Comparison of ENCODE assay signal across 8 mouse cellular contexts in genomic region chr5:9100207-9100848, GRCm38 (mm10). TPM values are rescaled to one million over a fixed set of nuclear protein-coding genes. Genes with fewer than 3 reads are reported as not detected.
DNase-seq lines count a peak whose midpoint lies in the region; ATAC-seq and TF ChIP-seq lines count a peak whose summit lies in the region.

Gene Tmem243 (plus strand): TSS chr5:9100668.

- no peaks in the 10 kb centered on the region for H3K79me3 ChIP-seq in C2C12 (ENCODE audit: low read depth)

- peaks cover 12% of the 10 kb centered on the region for H3K4me1 ChIP-seq in heart, embryonic 13.5 days
- peaks cover 16% of the 10 kb centered on the region for H3K4me1 ChIP-seq in liver, embryonic 12.5 days
- no peaks in the 10 kb centered on the region for H3K4me1 ChIP-seq in stomach, embryonic 15.5 days

- H3K27ac ChIP-seq in heart, embryonic 13.5 days (replicated peaks) = peak within 1 kb of the TSS; percentile 50; the same call in 1 of the 2 replicates
- peak within 1 kb of the TSS; percentile 55 for H3K27ac ChIP-seq in liver, embryonic 12.5 days
- H3K27ac ChIP-seq in stomach, embryonic 15.5 days = peak within 1 kb of the TSS; percentile 42; the same call in 1 of the 2 replicates

- ATAC-seq in erythroid progenitor cell, adult 5-6 weeks (replicated peaks; ENCODE audit: low FRiP score, poor library complexity, severe bottlenecking) = peak; percentile 68
- peak; percentile 86 for ATAC-seq in heart, embryonic 13.5 days (ENCODE audit: extremely low read depth, insufficient number of reproducible peaks, low FRiP score, low TSS enrichment)
- ATAC-seq in liver, embryonic 12.5 days = peak; percentile 90
- peak; percentile 95 for ATAC-seq in stomach, embryonic 15.5 days (ENCODE audit: insufficient read depth, low FRiP score, low read depth)

- H3K9ac ChIP-seq in heart, embryonic 13.5 days = peak within 1 kb of the TSS; percentile 91
- peak within 1 kb of the TSS; percentile 76 for H3K9ac ChIP-seq in liver, embryonic 12.5 days
- H3K9ac ChIP-seq in stomach, embryonic 15.5 days = peak within 1 kb of the TSS; percentile 57

- peak within 1 kb of the TSS; percentile 97 for H3K4me2 ChIP-seq in heart, embryonic 13.5 days
- peak within 1 kb of the TSS; percentile 91 for H3K4me2 ChIP-seq in liver, embryonic 12.5 days
- H3K4me2 ChIP-seq in stomach, embryonic 15.5 days = peak within 1 kb of the TSS; percentile 81

- 0 out of 2 replicates have a peak, but pooled peaks cover 7% of the 10 kb centered on the region for H3K9me3 ChIP-seq in heart, embryonic 13.5 days
- H3K9me3 ChIP-seq in liver, embryonic 12.5 days (replicated peaks) = peaks cover 6% of the 10 kb centered on the region; the same call in 1 of the 2 replicates
- no peaks in the 10 kb centered on the region for H3K9me3 ChIP-seq in stomach, embryonic 15.5 days

- peak within 1 kb of the TSS; percentile 66 for H3K4me3 ChIP-seq in C2C12 (ENCODE audit: insufficient read depth, poor library complexity, severe bottlenecking)
- peak within 1 kb of the TSS; percentile 94 for H3K4me3 ChIP-seq in heart, embryonic 13.5 days
- peak within 1 kb of the TSS; percentile 78 for H3K4me3 ChIP-seq in liver, embryonic 12.5 days
- H3K4me3 ChIP-seq in stomach, embryonic 15.5 days (replicated peaks) = peak within 1 kb of the TSS; percentile 83

- TF ChIP-seq CTCF in C2C12 (IDR thresholded peaks at IDR 0.05; ENCODE audit: control insufficient read depth, insufficient read depth, insufficient read length) = no peak
- TF ChIP-seq CTCF in brain, embryonic 14.5 days (IDR thresholded peaks at IDR 0.05; ENCODE audit: borderline replicate concordance, extremely low read depth, insufficient read depth, insufficient read length) = no peak

- H3ac ChIP-seq in C2C12 (ENCODE audit: control insufficient read depth, insufficient read length, low read depth) = peak within 1 kb of the TSS; percentile 77

- DNase-seq in brain, embryonic 14.5 days (ENCODE audit: low read depth) = peak; percentile 96
- peak; percentile 95 for DNase-seq in kidney, postnatal 10 days
- peak; percentile 82 to 87 for DNase-seq in natural killer cell, adult 2 months (ENCODE audit: low spot score in 2 of 2)

- H3K79me2 ChIP-seq in C2C12 (ENCODE audit: control insufficient read depth, insufficient read depth) = no peaks in the 10 kb centered on the region

- no peaks in the 10 kb centered on the region for H3K36me3 ChIP-seq in C2C12 (ENCODE audit: control insufficient read depth, insufficient read depth)
- H3K36me3 ChIP-seq in heart, embryonic 13.5 days = no peaks in the 10 kb centered on the region
- H3K36me3 ChIP-seq in liver, embryonic 12.5 days = no peaks in the 10 kb centered on the region
- H3K36me3 ChIP-seq in stomach, embryonic 15.5 days = no peaks in the 10 kb centered on the region

- TF ChIP-seq POLR2A in brain, embryonic 14.5 days (IDR thresholded peaks at IDR 0.05; ENCODE audit: borderline replicate concordance, extremely low read depth, insufficient read depth, insufficient read length, poor library complexity, severe bottlenecking) = peak; percentile 78

- WGBS in heart, embryonic 13.5 days = under 1% methylated on average over 51 of the region's 59 CpGs
- WGBS in liver, embryonic 12.5 days (ENCODE audit: insufficient replicate concordance) = under 1% methylated on average over 59 of the region's 59 CpGs
- WGBS in stomach, embryonic 15.5 days = under 1% methylated on average over 59 of the region's 59 CpGs

- no peaks in the 10 kb centered on the region for H3K27me3 ChIP-seq in C2C12 (ENCODE audit: control insufficient read depth, insufficient read depth, insufficient read length)
- peaks cover 28% of the 10 kb centered on the region for H3K27me3 ChIP-seq in heart, embryonic 13.5 days (replicated peaks)
- peaks cover 47% of the 10 kb centered on the region for H3K27me3 ChIP-seq in liver, embryonic 12.5 days (replicated peaks)
- H3K27me3 ChIP-seq in stomach, embryonic 15.5 days (replicated peaks) = 0 out of 2 replicates have a peak, but pooled peaks cover 4% of the 10 kb centered on the region

TF ChIP-seq in C2C12, 6 proteins besides CTCF, POLR2A, EP300 and RAD21:
- TF ChIP-seq MYOG (IDR thresholded peaks at IDR 0.05; ENCODE audit: control insufficient read depth, extremely low read depth, insufficient read length) = no peak

RNA-seq across cellular contexts. Expression of gene Tmem243, which starts in this region (rescaled TPM):
- polyA plus RNA-seq in C2C12 (2012; fragmentation: generic; extraction: Trizol) = 5.5 TPM
- polyA plus RNA-seq in brain, embryonic 14.5 days (2012; rRNA removed) = 5.1 and 6.6 TPM in 2 replicates
- 16.9 and 19.7 TPM in 2 replicates for total RNA-seq in erythroid progenitor cell, adult 5-6 weeks (2015; ENCODE audit: low replicate concordance)
- total RNA-seq in erythroid progenitor cell, adult 5-6 weeks (2017; ENCODE audit: low replicate concordance) = 3.2 and 4.1 TPM in 2 replicates
- polyA plus RNA-seq in heart, embryonic 13.5 days (2015; fragmentation: Nextera tagmentation; extraction: Ambion mirVana) = 9.3 and 9.7 TPM in 2 replicates
- polyA plus RNA-seq in liver, embryonic 12.5 days (2016; fragmentation: Nextera tagmentation; extraction: Ambion mirVana) = 12.3 and 13.0 TPM in 2 replicates
- 18.8 and 20.1 TPM in 2 replicates for polyA plus RNA-seq in stomach, embryonic 15.5 days (2015; fragmentation: Nextera tagmentation; extraction: Ambion mirVana)

Comparison
In these comparisons a context has a peak if more than half of its experiments do, and no peak if none do; other contexts are left out.
1. Peak in every context shown above with its lines: DNase-seq, ATAC-seq, H3K4me3 ChIP-seq and H3K27ac ChIP-seq.